Comparison of ENCODE assay signal across 24 mouse cellular contexts in genomic region chr16:57544441-57544840, GRCm38 (mm10).
DNase-seq lines count a peak whose midpoint lies in the region; ATAC-seq and TF ChIP-seq lines count a peak whose summit lies in the region.
"Had no signal": no experiment of that assay in that cellular context is flagged by ENCODE, and none has a peak within 500 bp of the region (broad histone marks: within the 10 kb centered on the region; RNA-seq: fewer than 3 reads in every experiment).

No protein-coding gene starts in this region.

- H3K4me1 ChIP-seq in lung, embryonic 15.5 days, result peaks cover 2% of the 10 kb centered on the region; the same call in 1 of the 2 replicates
- H3K4me1 ChIP-seq: forebrain, embryonic 12.5 days had no signal

- H3K4me2 ChIP-seq in lung, embryonic 15.5 days, result no peak overlapping the region
- H3K4me2 ChIP-seq: forebrain, embryonic 12.5 days; heart, embryonic 15.5 days; hindbrain, embryonic 13.5 days; neural tube, embryonic 15.5 days had no signal

- intact Hi-C loops in gastrocnemius, adult 2 months (cut with DNase I), result no loop called here

- no peak overlapping the region for H3K4me3 ChIP-seq in gastrocnemius, adult 2 months
- H3K4me3 ChIP-seq in lung, embryonic 15.5 days, result no peak overlapping the region
- H3K4me3 ChIP-seq: forebrain, embryonic 12.5 days; heart, embryonic 15.5 days; hindbrain, embryonic 13.5 days; left cerebral cortex, adult 2 months; neural tube, embryonic 15.5 days had no signal

- H3K9me3 ChIP-seq in lung, embryonic 15.5 days, result no peaks in the 10 kb centered on the region
- H3K9me3 ChIP-seq: forebrain, embryonic 12.5 days; heart, embryonic 15.5 days; hindbrain, embryonic 13.5 days; neural tube, embryonic 15.5 days had no signal

- no peaks in the 10 kb centered on the region for H3K36me3 ChIP-seq in lung, embryonic 15.5 days
- H3K36me3 ChIP-seq: forebrain, embryonic 12.5 days; heart, embryonic 15.5 days; hindbrain, embryonic 13.5 days; neural tube, embryonic 15.5 days had no signal

- H3K27me3 ChIP-seq in lung, embryonic 15.5 days, result no peaks in the 10 kb centered on the region
- H3K27me3 ChIP-seq: CH12.LX; forebrain, embryonic 12.5 days; heart, embryonic 15.5 days had no signal

- no peak for DNase-seq in gastrocnemius, adult 2 months
- no peak for DNase-seq in gastrocnemius, postnatal 10 days
- DNase-seq in lung, postnatal 36 days, result no peak
- peak; percentile 39 for DNase-seq in lung, postnatal 25 days (ENCODE audit: low spot score)
- DNase-seq in layer of hippocampus, adult 8-10 months (ENCODE audit: low spot score in 2 of 2), result no peak
- no peak for DNase-seq in kidney, postnatal 14 days
- DNase-seq: adrenal gland, postnatal 36 days; cerebellum, adult 8-10 months; kidney, adult 9 months; kidney, postnatal 36 days; layer of hippocampus, adult 9-11 months; left cerebral cortex, postnatal 4 days; liver, postnatal 0 days; right cerebral cortex, postnatal 4 days; thymus, postnatal 4 days had no signal

- no peak for TF ChIP-seq CTCF in gastrocnemius, adult 2 months (IDR thresholded peaks at IDR 0.05)

- WGBS in lung, embryonic 15.5 days, result 31% methylated on average over 8 of the region's 8 CpGs

- H3K27ac ChIP-seq in gastrocnemius, adult 2 months, result peak overlapping the region; percentile 64
- H3K27ac ChIP-seq in lung, embryonic 15.5 days, result peak overlapping the region; percentile 42; the same call in 1 of the 2 replicates
- H3K27ac ChIP-seq: forebrain, embryonic 12.5 days; heart, embryonic 15.5 days; hindbrain, embryonic 13.5 days; left cerebral cortex, adult 2 months; neural tube, embryonic 15.5 days had no signal

- H3K9ac ChIP-seq in lung, embryonic 15.5 days, result no peak overlapping the region
- H3K9ac ChIP-seq: forebrain, embryonic 12.5 days; heart, embryonic 15.5 days; hindbrain, embryonic 13.5 days; liver, postnatal 0 days; neural tube, embryonic 15.5 days had no signal

- no peak for ATAC-seq in lung, embryonic 15.5 days (ENCODE audit: borderline replicate concordance, extremely low read depth, low FRiP score, low TSS enrichment)
- ATAC-seq: inflammation-experienced regulatory T-cells, adult 6 months; liver, postnatal 0 days; midbrain, embryonic 16.5 days had no signal
